Mouse (Mus musculus): Measurements from ENCODE around the gene Calm1.

The Calm1 gene

GRCm38 (mm10) chr12:100226073-100226472 lies 26.8 kb downstream of the Calm1 start:
- no peak for DNase-seq

- no peak for DNase-seq
Observed at GRCm38 (mm10) chr12:100226621-100227020, 27.4 kb downstream of the Calm1 start.

GRCm38 (mm10) chr12:100228041-100228725 lies 28.9 kb downstream of the Calm1 start:
- DNase-seq = no peak

GRCm38 (mm10) chr12:100234201-100234600 lies 35.0 kb downstream of the Calm1 start:
- DNase-seq = peak in 1 of 2 experiments; percentile 11

- DNase-seq = peak; percentile 44 to 57
Observed at GRCm38 (mm10) chr12:100234919-100235318, 35.7 kb downstream of the Calm1 start.

- no peak for DNase-seq
Observed at GRCm38 (mm10) chr12:100235423-100235822, 36.2 kb downstream of the Calm1 start.

- peak in 1 of 2 experiments; percentile 9 for DNase-seq
Observed at GRCm38 (mm10) chr12:100239404-100239803, 40.2 kb downstream of the Calm1 start.

- peak; percentile 28 to 36 for DNase-seq
Observed at GRCm38 (mm10) chr12:100239807-100240206, 40.6 kb downstream of the Calm1 start.

- peak; percentile 78 to 81 for DNase-seq
Observed at GRCm38 (mm10) chr12:100241911-100242796, 42.9 kb downstream of the Calm1 start.

GRCm38 (mm10) chr12:100244580-100244979 lies 45.3 kb downstream of the Calm1 start:
- DNase-seq = peak; percentile 26 to 27

GRCm38 (mm10) chr12:100249170-100249569 lies 49.9 kb downstream of the Calm1 start:
- DNase-seq = no peak

GRCm38 (mm10) chr12:100254471-100254870 lies 55.2 kb downstream of the Calm1 start:
- no peak for DNase-seq

GRCm38 (mm10) chr12:100255441-100255949 lies 56.3 kb downstream of the Calm1 start:
- DNase-seq = peak in 1 of 2 experiments; percentile 51

GRCm38 (mm10) chr12:100257779-100258178 lies 58.5 kb downstream of the Calm1 start:
- no peak for DNase-seq

All from cerebellum, postnatal 36 days (tissue).